Mouse (Mus musculus) embryo, embryonic 11 days (tissue): ENCODE results near the gene Zbtb49.

Experiments
- DNase-seq: peaks from one replicate; pipeline ENCODE4 v3.0.0-alpha.2; 2015

The Zbtb49 gene

DNA sequence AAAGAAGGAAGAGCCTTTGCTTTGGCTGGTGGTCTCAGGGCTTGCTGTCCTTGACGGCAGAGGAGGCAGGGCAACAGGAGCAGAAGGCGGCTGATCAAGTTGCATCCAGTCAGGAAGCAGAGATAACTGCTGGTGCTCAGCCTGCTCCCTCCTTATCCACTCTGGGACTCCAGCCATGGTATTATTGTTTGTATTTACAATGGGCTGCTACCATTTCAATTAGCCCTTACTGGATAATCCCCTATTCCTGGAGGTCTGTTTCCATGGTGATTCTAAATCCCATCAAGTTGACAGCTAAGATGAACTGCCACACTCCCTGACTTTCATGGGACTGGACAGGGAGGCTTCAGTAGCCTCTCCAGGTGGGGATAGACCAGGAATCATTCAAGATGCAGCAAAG is 25.3 kb downstream of the Zbtb49 start:
- no peak for DNase-seq

GRCm38 (mm10) chr5:38190907-38191306 is 29.4 kb downstream of the Zbtb49 start:
- DNase-seq: no peak

- no peak for DNase-seq
These were observed 33.3 kb downstream of the Zbtb49 start for GRCm38 (mm10) chr5:38187006-38187405.

- DNase-seq: no peak
These were observed 35.5 kb downstream of the Zbtb49 start for GRCm38 (mm10) chr5:38184688-38185285.

DNA sequence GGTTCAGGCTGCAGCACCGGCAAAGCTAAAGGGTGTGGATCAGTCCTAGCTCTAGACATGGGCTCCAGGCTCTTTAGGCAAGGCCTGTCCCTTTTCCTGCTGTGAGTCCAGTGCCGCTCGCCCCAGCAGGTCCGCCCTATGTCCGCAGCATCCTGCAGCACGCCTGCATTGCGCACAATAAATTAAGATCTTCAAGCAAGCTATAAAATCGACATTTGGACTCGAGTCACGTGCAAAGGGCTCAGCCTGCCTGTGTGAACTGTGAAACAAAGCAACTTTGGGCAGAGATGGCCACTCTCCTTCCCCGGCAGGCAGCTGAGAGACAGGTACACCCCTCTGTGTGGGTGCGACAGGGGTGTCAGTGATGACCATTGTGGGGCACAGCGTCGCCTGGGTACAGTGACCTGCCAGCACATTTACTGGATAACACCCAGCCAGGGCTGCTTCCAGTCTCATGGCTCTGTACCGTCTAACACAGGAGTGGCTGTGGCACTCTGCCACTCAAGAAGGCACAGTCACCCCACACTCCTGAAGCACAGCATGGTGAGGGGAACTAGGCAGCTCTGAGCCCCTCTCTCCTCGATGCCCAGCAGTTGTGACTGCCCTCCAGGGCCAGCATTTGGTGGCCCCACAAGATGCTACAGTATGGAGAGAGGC is 45.9 kb downstream of the Zbtb49 start:
- DNase-seq: no peak

DNA sequence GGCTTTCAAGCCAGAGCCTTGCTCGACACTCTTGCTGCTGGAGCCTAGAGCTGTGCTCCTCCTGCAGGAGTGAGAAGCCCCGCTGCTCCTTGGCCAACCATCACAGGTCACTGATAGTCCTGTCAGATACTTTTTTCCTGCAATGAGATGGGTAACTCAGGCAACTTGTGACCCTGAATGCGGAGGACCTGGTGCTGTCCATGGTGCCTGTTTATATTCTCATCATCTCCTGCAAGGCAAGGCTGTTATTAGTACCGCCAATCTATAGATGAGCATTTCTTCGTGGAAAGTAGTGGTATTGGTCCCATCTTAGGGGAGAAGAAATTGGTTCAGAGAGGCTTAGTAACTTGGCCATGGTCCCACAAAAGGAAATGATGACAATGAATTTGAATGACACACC is 46.5 kb downstream of the Zbtb49 start:
- DNase-seq: peak; percentile 16

GRCm38 (mm10) chr5:38168497-38168896 is 51.8 kb downstream of the Zbtb49 start:
- DNase-seq: no peak

DNA sequence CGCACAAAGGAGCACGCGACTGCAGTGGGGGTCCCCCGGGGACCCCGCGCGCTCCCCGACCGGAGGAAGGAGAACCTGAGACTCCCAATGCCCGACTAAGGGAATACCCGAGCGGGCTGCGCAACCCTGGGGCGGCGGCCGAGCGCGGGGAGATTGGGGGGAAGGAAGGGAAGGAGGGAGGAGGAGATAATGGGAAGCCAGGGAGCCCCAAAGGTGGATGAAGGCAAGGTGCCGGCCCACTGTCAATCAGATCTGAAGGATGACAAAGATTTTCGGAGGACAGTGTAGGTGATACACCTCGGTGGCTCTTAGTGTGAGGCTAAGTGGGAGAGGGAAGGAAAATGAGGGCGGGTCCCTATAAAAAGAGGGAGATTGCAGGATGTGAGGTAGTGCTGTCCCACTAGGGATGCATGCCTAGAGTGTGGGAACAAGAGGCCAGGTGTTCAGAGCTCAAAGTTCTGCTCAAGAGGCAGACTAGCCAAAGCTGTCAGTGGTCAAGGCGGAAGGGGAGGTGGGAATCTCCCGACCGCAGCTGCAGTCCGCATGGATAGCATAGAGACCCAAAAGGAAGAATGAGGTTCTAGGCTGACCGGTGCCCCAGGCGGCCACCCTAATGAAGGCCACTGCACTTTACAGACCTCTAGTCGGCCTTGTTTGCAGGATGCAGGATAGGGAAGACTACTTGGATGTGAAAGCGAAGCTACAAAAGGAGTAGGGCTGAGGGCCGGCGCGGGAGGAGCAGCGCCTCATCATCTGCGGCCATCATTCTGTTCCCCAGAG is 60.4 kb downstream of the Zbtb49 start, which contains the start of gene Nsg1:
Gene Nsg1, minus strand, starts transcription at position 274 of the 780 bp plus-strand sequence.
- peak; percentile 39 for DNase-seq

DNA sequence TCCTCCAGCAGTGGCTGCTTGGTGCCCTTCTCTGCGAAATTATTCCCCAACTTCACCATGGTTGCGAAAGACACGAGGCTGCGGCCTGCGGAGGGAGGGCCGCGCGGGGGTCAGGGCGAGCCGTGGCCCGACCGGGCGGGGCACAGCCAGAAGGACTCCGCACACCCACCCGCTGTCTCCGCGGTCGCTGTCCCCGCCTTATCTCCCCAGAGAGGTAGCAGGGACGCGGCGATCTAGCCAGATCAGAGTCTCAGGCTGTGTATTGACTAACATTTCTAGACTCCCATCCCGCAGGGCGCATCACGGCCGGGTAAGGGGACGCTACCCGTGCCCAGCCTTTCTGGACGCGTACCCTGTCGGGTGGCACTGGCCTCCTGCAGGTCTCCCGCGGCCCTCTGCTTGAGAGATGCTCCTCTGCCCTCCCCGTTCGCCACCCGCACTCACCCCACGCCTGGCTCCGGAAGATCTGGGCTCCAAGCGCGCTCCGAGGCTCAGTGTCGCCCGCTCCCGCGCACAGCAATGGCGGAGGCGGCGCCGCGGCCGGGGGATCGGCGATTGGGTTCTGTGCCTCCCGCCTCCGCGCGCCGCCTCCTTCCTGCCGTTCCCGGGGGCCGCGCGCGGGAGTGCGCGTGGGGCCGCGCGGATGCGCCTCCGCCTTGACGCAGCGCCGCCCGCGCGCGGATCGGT is 61.2 kb downstream of the Zbtb49 start:
- DNase-seq: peak; percentile 85

- peak; percentile 49 for DNase-seq
These were observed 61.7 kb downstream of the Zbtb49 start for GRCm38 (mm10) chr5:38158501-38158946.

- no peak for DNase-seq
These were observed 62.7 kb downstream of the Zbtb49 start for GRCm38 (mm10) chr5:38157481-38158020.

DNA sequence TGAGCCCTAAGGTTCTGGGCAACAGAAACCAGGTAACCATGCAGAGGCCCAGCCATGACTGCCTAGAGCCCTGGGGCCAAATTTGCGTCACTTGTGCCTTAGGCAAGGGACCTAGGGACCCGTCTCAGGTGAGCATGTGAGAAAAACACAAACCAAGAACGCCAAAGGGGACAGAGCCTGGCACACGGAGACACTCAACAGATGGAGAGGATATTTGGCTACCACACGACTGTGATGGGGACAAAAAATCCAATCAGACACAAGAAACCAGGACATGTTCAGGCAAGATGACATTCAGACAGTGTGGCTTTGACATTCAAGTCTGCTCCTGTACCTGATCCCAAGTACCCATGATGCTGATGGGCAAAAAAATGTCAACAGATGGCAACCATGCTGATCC is 66.6 kb downstream of the Zbtb49 start:
- DNase-seq: no peak

GRCm38 (mm10) chr5:38152201-38153108 is 67.8 kb downstream of the Zbtb49 start:
- DNase-seq: no peak

GRCm38 (mm10) chr5:38151264-38151663 is 69.0 kb downstream of the Zbtb49 start:
- no peak for DNase-seq

- DNase-seq: no peak
These were observed 73.7 kb downstream of the Zbtb49 start for GRCm38 (mm10) chr5:38146524-38146923.

- no peak for DNase-seq
These were observed 79.4 kb downstream of the Zbtb49 start for GRCm38 (mm10) chr5:38140893-38141292.
